Mouse (Mus musculus) bone marrow macrophage, adult 2 months (primary cell): ENCODE data around the gene Vapa. TPM values are rescaled to one million over a fixed set of nuclear protein-coding genes. Genes with fewer than 3 reads are reported as not detected.

Experiments
- H3K27ac ChIP-seq: 2 replicates; pipeline ENCODE4 v1.5.1; 2012; ENCODE audit warnings: low read depth, low read length; ENCODE audit not compliant: insufficient read depth
- H3K4me1 ChIP-seq: 2 replicates; pipeline ENCODE4 v1.6.1; 2012; ENCODE audit warnings: low read length; ENCODE audit not compliant: control insufficient read depth, insufficient read depth
- H3K4me3 ChIP-seq: 2 replicates; pipeline ENCODE4 v1.5.1; 2012; ENCODE audit warnings: mild to moderate bottlenecking, low read length, moderate library complexity; ENCODE audit not compliant: insufficient read depth
- CTCF ChIP-seq: IDR thresholded peaks from 2 replicates; pipeline ENCODE4 v1.5.1; 2012; ENCODE audit warnings: low read depth, mild to moderate bottlenecking, low read length, moderate library complexity
- POLR2A ChIP-seq: IDR thresholded peaks from 2 replicates; pipeline ENCODE4 v1.6.1; 2012; ENCODE audit warnings: mild to moderate bottlenecking, low read depth, low read length, borderline replicate concordance
- polyA plus RNA-seq: library from polyadenylated mRNA; stranded (reverse); fragments of >200 nt; gene quantifications from 2 replicates; pipeline ENCODE4 v1.2.4, GENCODE M21; 2012; ENCODE audit not compliant: missing spikeins, insufficient read depth, insufficient read length

Vapa gene
- polyA plus RNA-seq, 1 experiment: 149 TPM

- TF ChIP-seq CTCF (no peak), POLR2A (no peak)
- Histone ChIP-seq H3K27ac (no peak overlapping the region), H3K4me1 (peaks cover 13% of the 10 kb centered on the region), H3K4me3 (no peak overlapping the region)
Measured at GRCm38 (mm10) chr17:65626301-65626700, 12.9 kb upstream of the Vapa start.

GRCm38 (mm10) chr17:65625563-65625962 is 12.2 kb upstream of the Vapa start:
- Histone ChIP-seq H3K4me1 (peaks cover 7% of the 10 kb centered on the region), H3K4me3 (no peak overlapping the region), H3K27ac (no peak overlapping the region)
- TF ChIP-seq POLR2A (no peak), CTCF (no peak)

DNA sequence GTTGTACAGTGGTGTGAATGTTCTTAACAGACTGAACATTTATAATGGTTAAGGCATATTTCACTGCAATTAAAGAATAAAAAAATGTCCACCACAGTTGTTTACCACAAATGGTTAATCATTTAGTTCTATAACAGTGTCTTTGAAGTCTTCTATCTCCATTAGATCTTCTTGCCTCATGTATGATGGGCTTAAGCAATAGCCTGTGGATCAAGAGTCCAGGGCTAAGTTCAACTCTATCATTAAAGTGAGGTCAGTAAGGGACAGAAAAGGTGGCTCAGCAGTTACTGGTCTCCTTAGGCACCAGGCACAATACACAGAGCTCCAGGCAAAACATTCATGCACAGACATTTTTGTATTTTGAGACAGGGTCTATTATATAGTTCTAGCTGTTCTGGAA is 9.8 kb upstream of the Vapa start:
- Histone ChIP-seq H3K27ac (no peak overlapping the region), H3K4me1 (peaks cover 9% of the 10 kb centered on the region), H3K4me3 (no peak overlapping the region)
- no peak for TF ChIP-seq POLR2A
- TF ChIP-seq CTCF: no peak

GRCm38 (mm10) chr17:65618431-65618830 is 5.1 kb upstream of the Vapa start:
- TF ChIP-seq CTCF (no peak), POLR2A (no peak)
- Histone ChIP-seq H3K4me1 (peaks cover 15% of the 10 kb centered on the region), H3K4me3 (no peak overlapping the region), H3K27ac (no peak overlapping the region)

DNA sequence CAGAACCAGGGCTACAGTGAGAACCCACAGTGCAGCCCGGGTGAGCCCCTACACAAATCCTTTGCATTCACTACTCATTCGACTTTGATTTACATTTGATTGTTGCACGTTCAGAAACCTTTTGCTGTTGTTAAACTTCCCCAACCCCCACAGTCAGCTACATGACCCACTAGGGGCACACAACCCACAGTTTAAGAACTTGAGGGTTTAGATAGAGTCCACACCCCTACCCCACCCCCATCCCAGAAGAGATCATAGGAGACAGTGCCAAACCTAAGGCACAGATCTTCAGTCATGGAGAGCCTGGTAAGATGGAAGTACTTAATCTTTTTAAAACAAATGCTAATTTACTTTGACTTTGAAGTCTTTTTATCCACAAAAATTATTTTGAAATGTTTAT is 2.3 kb upstream of the Vapa start:
- Histone ChIP-seq H3K27ac (no peak overlapping the region), H3K4me3 (no peak overlapping the region), H3K4me1 (peaks cover 18% of the 10 kb centered on the region)
- TF ChIP-seq CTCF (no peak), POLR2A (no peak)

GRCm38 (mm10) chr17:65614431-65614830 is 1.1 kb upstream of the Vapa start:
- Histone ChIP-seq H3K4me1 (peaks cover 20% of the 10 kb centered on the region), H3K4me3 (peak overlapping the region; percentile 98), H3K27ac (peak overlapping the region; percentile 93)
- no peak for TF ChIP-seq POLR2A
- TF ChIP-seq CTCF: no peak

GRCm38 (mm10) chr17:65613142-65613462 is 253 bp downstream of the Vapa start:
- H3K27ac ChIP-seq: peak overlapping the region; percentile 93

GRCm38 (mm10) chr17:65612391-65613141 is 789 bp downstream of the Vapa start:
- Histone ChIP-seq H3K4me3 (peak overlapping the region; percentile 98), H3K4me1 (peaks cover 26% of the 10 kb centered on the region), H3K27ac (peak overlapping the region; percentile 93)
- TF ChIP-seq POLR2A (no peak), CTCF (no peak)

More at GRCm38 (mm10) chr17:65613142-65613462, 253 bp downstream of the Vapa start:
- H3K4me3 ChIP-seq: peak overlapping the region; percentile 98
- peaks cover 22% of the 10 kb centered on the region for H3K4me1 ChIP-seq
- TF ChIP-seq CTCF (no peak), POLR2A (no peak)

DNA sequence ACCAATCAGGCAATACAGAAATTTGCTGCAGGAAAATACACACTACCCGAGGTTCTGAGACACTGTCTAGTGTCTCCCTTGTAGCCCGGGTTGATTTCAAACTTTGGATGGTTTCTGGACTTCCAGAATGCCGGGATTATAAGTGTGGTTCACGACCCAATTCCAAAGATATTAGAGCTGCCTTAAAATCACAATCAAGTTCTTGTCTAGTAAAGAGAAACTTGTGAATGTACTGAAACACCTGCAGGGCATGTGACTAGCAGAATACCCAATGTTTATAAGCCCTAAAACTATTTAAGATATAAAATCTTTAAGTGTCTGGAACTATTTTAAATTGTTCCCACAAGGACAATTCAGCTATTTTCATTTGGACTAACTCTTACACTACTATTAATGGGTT is 1.6 kb downstream of the Vapa start:
- peak overlapping the region; percentile 98 for H3K4me3 ChIP-seq
- peaks cover 32% of the 10 kb centered on the region for H3K4me1 ChIP-seq
- no peak overlapping the region for H3K27ac ChIP-seq
- TF ChIP-seq POLR2A (no peak), CTCF (no peak)

GRCm38 (mm10) chr17:65608743-65609142 is 4.6 kb downstream of the Vapa start:
- peaks cover 47% of the 10 kb centered on the region for H3K4me1 ChIP-seq
- TF ChIP-seq CTCF: no peak
- no peak overlapping the region for H3K4me3 ChIP-seq
- H3K27ac ChIP-seq: no peak overlapping the region
